Mouse (Mus musculus): ENCODE results near the gene Itpkb. TPM values are rescaled to one million over a fixed set of nuclear protein-coding genes. Genes with fewer than 3 reads are reported as not detected.

Itpkb gene
- polyA plus RNA-seq, 1 experiment from 2014 or later: 63.0 TPM

DNA sequence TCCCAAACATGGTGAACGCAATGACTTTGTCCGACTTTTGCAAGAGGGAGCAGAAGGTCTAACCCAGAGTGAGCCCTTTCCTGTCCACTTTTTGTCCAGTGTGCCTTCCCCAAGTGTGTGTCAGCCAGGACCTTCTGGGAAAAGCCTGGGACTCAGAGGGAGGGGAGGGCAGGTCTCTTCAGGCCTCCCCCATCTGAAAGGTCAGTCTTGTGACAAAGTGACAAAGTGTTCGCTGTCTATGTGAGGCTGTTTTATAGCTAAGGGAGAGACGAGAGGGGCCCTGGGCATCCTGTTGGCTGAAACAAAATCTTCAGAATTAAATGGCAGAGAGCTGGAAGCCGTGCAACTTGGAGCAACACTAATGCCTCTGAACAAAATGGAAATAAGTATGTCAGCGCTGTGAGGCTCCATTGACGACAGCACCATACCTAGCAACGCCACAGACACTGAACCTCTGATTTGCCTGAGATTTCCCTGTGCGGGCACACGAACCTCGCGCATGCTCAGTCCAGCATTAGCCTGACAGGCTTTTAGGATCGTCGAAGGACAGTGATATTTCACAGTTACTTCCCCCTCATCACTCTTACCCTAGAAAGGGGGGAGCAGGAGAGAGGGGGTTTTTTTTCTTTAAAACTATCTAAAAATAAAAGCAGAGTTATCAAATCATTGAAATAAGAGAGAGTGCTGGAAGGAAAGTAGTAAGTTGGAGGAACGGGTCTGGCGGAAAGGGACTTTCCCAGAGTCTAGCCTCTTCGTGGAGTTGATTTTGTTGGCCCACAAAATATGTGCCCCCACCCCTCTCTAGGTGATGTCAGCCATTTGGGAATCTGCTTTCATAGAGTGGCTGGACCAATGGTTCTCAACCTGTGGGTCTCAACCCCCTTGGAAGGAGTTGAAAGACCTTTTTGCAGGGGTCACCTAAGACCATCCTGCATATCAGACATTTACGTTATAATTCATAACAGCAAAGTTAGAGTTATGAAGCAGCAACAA lies 77.7 kb downstream of the Itpkb start:
- Histone ChIP-seq H3K27ac (no peak overlapping the region), H3K4me3 (ENCODE audit: inconsistent target) (no peak overlapping the region), H3K36me3 (ENCODE audit: inconsistent target) (no peaks in the 10 kb centered on the region), H3K79me2 (ENCODE audit: inconsistent target) (peaks cover 82% of the 10 kb centered on the region)
- 88% methylated on average over 18 of the region's 18 CpGs for WGBS (ENCODE audit: missing documents)

DNA sequence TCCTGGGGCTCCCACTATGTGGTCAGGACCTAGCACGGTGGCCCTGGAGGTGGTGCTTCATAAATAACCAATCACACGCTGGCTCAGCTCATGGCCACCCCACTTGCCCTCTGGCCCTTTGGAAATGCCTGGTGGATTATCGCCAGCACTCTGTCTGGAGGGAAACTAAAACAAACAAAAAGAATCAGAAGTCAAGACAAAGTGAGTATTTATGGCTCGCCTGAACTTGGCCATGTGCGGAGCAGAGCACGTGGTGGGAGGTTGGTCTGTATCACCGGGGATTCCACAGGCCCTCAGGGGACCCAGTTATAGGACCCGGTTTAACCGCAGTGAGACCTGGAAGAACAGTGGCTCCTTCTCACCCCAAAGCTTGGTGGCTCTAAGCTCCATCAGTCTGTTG lies 78.5 kb downstream of the Itpkb start:
- H3K36me3 ChIP-seq (ENCODE audit: inconsistent target): peaks cover 7% of the 10 kb centered on the region
- no peak overlapping the region for H3K4me3 ChIP-seq (ENCODE audit: inconsistent target)
- 88% methylated on average over 9 of the region's 9 CpGs for WGBS (ENCODE audit: missing documents)
- no peak overlapping the region for H3K27ac ChIP-seq
- peaks cover 80% of the 10 kb centered on the region for H3K79me2 ChIP-seq (ENCODE audit: inconsistent target)

DNA sequence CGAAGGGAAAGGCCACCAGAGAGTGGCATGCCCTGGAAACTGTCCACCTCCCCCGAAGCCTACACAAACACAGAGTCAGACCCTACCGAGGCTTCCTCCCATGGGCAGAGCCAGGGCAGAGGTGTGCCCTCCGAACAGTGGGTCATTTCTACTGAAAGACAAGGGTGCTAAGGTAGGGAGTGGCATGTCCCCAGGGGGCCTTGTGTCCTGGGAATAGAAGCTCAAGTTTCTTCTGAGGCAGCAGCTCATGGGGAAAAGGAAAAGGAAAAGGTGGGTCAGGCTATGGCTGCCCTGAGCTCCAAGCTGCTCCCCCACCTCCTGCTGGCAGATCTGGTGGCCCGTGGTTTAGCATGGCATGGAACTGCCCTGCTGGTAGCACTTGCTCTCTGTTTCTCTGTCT lies 79.5 kb downstream of the Itpkb start:
- 64% methylated on average over 5 of the region's 5 CpGs for WGBS (ENCODE audit: missing documents)
- Histone ChIP-seq H3K36me3 (ENCODE audit: inconsistent target) (peaks cover 15% of the 10 kb centered on the region), H3K79me2 (ENCODE audit: inconsistent target) (peaks cover 78% of the 10 kb centered on the region), H3K4me3 (ENCODE audit: inconsistent target) (no peak overlapping the region), H3K27ac (peak overlapping the region; percentile 8; the same call in 1 of the 2 replicates)

DNA sequence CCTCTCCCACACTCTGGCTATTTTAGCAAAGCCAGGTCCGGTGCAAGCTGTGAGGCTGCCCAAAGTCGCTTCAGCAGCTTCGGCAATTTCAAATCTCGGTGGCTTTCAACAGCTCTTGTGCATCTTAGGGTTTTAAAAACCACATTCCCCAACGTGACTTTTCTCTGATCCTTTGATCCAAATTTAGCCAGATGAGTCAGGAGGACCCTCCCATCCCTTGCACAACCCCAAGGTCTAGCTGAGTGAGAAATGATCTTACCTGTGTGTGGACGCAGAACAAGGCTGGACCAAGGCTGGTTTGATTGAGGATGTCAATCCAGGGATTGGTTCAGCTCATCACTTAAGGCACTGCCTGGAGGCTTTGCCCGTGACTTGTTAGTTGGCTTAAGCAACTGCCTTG lies 80.0 kb downstream of the Itpkb start:
- H3K79me2 ChIP-seq (ENCODE audit: inconsistent target): peaks cover 72% of the 10 kb centered on the region
- 0 out of 2 replicates have a peak overlapping the region, but pooled peaks have one; percentile 8 for H3K27ac ChIP-seq
- 53% methylated on average over 7 of the region's 7 CpGs for WGBS (ENCODE audit: missing documents)
- peaks cover 20% of the 10 kb centered on the region for H3K36me3 ChIP-seq (ENCODE audit: inconsistent target)
- no peak overlapping the region for H3K4me3 ChIP-seq (ENCODE audit: inconsistent target)

DNA sequence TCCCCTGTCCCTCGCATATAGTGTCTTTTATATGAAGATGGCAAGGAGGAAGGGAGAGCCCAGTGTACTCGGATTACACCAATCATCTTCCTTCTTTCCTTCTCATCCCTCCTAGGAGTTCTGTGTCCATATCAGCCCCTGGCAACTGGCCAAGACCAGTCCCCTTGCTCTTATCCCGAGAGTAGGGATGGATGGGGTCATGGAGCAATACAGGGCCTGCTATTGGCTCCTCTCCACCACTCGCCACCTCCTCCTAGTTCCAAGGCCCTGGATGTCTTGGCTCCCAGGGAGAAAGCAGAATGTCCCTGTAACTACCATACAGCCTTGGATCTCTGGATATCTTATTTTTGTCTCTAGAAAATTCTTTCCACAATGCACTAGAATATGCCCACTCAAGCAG lies 84.8 kb downstream of the Itpkb start:
- no peak overlapping the region for H3K27ac ChIP-seq
- peaks cover 39% of the 10 kb centered on the region; the same call in 1 of the 2 replicates for H3K79me2 ChIP-seq (ENCODE audit: inconsistent target)
- no peak overlapping the region for H3K4me3 ChIP-seq (ENCODE audit: inconsistent target)
- H3K36me3 ChIP-seq (ENCODE audit: inconsistent target): peaks cover 46% of the 10 kb centered on the region
- WGBS (ENCODE audit: missing documents): 83% methylated on average over 4 of the region's 4 CpGs

DNA sequence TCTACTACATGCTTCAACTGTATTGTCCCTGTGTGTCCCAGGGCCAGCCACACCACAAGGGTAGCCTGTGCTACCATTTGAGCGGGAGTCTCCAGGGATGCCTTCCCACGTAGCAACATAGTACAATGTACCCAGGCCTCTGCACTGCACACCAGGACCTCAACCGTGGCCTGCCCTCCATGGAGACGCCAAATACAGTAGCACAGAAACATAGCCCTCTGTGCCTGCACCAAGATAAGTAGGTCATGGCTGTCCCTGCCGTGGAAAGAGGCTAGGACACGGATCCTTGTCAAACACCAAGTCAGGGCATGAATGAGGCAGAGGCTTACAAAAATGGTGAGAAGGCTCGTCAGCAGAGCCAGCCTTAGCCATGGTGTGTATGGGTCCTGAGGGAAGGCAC lies 85.6 kb downstream of the Itpkb start:
- Histone ChIP-seq H3K79me2 (ENCODE audit: inconsistent target) (peaks cover 34% of the 10 kb centered on the region; the same call in 1 of the 2 replicates), H3K27ac (peak overlapping the region; percentile 61), H3K4me3 (ENCODE audit: inconsistent target) (no peak overlapping the region), H3K36me3 (ENCODE audit: inconsistent target) (peaks cover 51% of the 10 kb centered on the region)
- 91% methylated on average over 7 of the region's 7 CpGs for WGBS (ENCODE audit: missing documents)

DNA sequence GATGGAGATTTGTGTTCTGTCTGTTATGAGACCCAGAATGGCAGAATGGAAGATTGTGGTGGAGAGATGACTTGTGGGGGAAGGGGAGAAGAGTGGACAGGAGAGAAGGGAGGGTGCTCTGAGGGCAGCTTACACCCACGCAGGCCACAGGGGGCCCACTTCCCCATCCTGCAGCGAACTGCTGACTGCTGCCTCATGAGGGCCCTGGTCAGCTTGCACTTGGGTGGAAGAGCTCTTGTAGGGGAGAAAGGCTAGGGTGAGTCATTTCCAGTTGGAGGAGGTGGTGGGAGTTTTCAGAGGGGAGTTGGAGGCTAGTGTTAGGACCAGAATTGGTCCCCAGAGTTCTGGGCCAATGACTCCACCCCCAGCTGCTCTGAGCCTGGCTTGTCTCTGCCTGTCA lies 86.8 kb downstream of the Itpkb start:
- no peak overlapping the region for H3K4me3 ChIP-seq (ENCODE audit: inconsistent target)
- peak overlapping the region; percentile 61 for H3K27ac ChIP-seq
- H3K79me2 ChIP-seq (ENCODE audit: inconsistent target): peaks cover 21% of the 10 kb centered on the region; the same call in 1 of the 2 replicates
- peaks cover 51% of the 10 kb centered on the region for H3K36me3 ChIP-seq (ENCODE audit: inconsistent target)
- 7% methylated on average over 2 of the region's 2 CpGs for WGBS (ENCODE audit: missing documents)

DNA sequence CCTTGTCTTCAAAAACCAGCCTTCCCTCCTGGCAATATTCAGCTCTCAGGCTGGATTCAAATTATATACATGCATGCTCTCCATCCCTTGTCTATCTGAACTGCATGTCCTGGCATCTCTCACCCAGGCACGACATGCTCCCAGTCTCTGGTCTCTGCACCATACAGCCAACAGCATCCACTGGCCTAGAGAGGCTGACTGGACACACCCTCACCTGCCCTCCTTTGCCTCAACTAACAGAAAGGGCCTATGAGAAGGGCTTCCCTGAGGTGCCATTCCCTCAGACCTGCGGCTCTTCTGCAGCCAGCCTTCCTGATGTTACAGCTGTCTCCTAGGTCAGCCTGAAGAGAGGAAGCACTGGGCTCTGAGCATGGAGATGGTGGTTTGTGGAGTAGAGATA lies 88.8 kb downstream of the Itpkb start:
- Histone ChIP-seq H3K36me3 (ENCODE audit: inconsistent target) (peaks cover 41% of the 10 kb centered on the region), H3K79me2 (ENCODE audit: inconsistent target) (peaks cover 16% of the 10 kb centered on the region; the same call in 1 of the 2 replicates), H3K4me3 (ENCODE audit: inconsistent target) (no peak overlapping the region), H3K27ac (0 out of 2 replicates have a peak overlapping the region, but pooled peaks have one; percentile 2)
- WGBS (ENCODE audit: missing documents): 93% methylated on average over 2 of the region's 2 CpGs

DNA sequence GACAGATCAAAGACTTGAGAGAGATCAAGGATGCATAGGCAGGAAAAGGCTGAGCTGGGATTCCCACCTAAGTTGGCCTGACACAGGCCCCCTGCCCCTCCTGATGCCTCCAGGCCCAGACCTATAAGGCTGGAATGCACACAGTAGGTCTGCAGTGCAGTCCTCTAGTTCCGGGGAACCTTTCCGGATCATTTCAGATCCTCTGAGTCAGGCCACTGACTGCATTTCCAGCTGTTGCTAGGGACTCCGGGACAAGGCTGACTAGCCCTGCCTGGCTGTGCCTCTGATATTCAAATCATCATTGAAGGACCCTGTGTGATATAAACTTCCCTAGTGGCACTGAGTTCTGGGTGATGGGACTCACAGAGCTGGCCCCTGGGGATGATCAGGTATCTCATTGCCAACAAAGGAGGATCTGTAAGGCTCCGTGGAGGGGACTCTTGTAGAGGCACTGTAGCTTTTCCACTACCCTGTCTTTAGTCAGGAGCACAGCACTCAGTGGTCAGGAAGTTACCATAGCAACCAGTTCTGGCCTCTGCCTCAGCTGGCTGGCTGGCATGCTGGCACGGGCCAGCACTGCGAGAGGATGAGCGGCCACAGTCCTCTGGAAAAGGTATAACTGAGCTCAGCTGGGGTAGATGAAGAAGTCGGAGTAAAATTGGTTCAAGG lies 90.3 kb downstream of the Itpkb start:
- Histone ChIP-seq H3K4me3 (ENCODE audit: inconsistent target) (no peak overlapping the region), H3K27ac (peak overlapping the region; percentile 76; the same call in 1 of the 2 replicates), H3K36me3 (ENCODE audit: inconsistent target) (peaks cover 28% of the 10 kb centered on the region), H3K79me2 (ENCODE audit: inconsistent target) (peaks cover 16% of the 10 kb centered on the region; the same call in 1 of the 2 replicates)
- 92% methylated on average over 6 of the region's 8 CpGs for WGBS (ENCODE audit: missing documents)

DNA sequence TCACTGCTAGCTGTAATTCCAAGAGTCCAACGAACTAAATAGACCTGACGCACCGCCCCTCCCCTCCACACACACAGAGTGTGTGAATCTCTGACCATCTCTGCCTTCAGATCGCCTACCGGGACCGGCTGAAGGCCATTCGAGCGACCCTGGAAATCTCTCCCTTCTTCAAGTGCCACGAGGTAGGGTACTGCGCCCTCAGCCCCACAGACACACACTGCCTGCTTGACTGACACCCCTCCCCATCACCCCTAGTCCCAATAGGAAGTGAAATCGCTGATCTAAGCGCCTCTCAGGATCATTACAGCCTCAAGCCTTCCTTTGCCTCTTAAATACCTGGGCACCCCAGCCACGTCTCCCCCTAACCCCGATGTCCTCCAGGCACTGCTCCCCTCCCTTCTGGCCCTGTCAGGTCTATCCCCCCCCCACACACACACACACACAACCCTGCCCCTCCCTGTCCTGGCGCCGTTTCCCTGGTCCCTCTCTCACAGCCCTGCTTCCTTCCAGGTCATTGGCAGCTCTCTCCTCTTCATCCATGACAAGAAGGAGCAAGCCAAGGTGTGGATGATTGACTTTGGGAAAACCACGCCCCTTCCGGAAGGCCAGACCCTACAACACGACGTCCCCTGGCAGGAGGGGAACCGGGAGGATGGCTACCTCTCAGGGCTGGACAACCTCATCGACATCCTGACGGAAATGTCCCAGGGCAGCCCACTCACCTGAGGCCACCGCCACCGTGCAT lies 91.1 kb downstream of the Itpkb start:
- H3K79me2 ChIP-seq (ENCODE audit: inconsistent target): peaks cover 16% of the 10 kb centered on the region; the same call in 1 of the 2 replicates
- no peak overlapping the region for H3K4me3 ChIP-seq (ENCODE audit: inconsistent target)
- peaks cover 22% of the 10 kb centered on the region for H3K36me3 ChIP-seq (ENCODE audit: inconsistent target)
- H3K27ac ChIP-seq: peak overlapping the region; percentile 76
- WGBS (ENCODE audit: missing documents): 87% methylated on average over 24 of the region's 25 CpGs

DNA sequence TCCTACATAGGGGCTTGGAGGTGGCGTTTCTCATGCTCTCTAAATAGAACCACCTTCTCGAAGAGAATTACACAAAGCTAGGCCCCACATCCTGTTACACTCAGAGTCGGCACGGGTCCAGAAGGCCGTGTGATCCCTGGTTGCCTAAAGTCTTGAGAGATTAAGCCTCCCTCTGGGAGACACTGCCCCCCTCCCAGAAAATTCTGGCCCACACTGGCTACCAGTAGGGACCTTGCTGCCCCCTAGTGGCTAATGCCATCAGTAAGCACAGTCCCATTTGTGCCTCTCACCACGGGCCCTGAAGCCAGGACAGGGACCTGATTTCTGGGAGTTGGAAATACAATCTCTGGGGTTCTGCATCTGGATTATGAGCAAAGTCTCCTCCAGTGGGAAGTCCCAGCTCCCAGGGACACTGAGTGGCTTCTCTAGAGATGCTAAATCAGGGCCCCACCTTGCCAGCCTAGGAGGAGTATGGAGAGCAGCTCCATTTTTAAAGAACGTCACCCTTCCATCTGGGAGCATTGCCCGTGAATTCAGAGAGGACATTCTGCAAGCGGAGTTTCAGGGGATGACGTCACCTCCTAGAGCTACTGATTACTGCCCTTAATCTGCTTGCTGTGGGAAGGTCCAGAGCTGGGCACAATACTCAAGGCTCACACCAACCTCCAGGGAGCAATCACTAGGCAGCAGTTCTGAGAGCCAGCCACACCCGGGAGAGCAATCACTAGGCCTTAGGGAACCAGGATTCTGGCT lies 92.0 kb downstream of the Itpkb start:
- H3K79me2 ChIP-seq (ENCODE audit: inconsistent target): peaks cover 16% of the 10 kb centered on the region; the same call in 1 of the 2 replicates
- no peak overlapping the region for H3K4me3 ChIP-seq (ENCODE audit: inconsistent target)
- peaks cover 22% of the 10 kb centered on the region for H3K36me3 ChIP-seq (ENCODE audit: inconsistent target)
- peak overlapping the region; percentile 76 for H3K27ac ChIP-seq
- 35% methylated on average over 10 of the region's 11 CpGs for WGBS (ENCODE audit: missing documents)

DNA sequence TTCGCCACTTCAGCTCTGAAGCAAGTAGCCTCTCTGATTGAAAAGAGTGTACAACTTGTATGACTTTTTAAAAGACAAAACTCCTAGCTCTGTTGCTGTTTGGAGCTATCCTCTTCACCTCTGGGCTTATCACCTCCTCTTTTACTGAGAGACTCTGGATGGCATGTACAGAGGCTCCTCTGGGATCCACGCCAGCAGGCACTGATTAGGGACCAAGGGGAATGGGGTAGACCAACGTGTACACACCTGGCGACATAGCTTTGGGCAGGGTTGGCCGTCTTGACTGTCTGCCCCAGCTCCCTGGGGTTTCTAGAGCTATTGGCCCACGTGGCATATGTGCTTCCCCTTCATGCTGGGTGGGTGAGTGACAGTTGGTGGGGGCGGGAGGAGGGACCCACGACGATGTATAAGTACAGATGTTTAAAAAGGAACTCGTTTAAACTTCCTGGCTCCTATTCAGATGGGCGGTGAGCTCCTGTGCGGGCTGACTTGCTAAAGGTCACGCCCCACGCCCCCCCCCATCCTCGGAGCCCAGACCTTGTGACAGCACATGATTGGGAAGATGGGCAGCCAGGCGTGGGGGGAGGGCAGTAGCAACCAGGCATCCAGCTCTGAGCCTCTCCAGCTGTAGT lies 92.8 kb downstream of the Itpkb start:
- 15% methylated on average over 16 of the region's 16 CpGs for whole genome bisulfite sequencing (ENCODE audit: missing documents)
- Histone ChIP-seq H3K36me3 (ENCODE audit: inconsistent target) (peaks cover 21% of the 10 kb centered on the region), H3K79me2 (ENCODE audit: inconsistent target) (peaks cover 11% of the 10 kb centered on the region; the same call in 1 of the 2 replicates), H3K4me3 (ENCODE audit: inconsistent target) (no peak overlapping the region), H3K27ac (peak overlapping the region; percentile 76)

DNA sequence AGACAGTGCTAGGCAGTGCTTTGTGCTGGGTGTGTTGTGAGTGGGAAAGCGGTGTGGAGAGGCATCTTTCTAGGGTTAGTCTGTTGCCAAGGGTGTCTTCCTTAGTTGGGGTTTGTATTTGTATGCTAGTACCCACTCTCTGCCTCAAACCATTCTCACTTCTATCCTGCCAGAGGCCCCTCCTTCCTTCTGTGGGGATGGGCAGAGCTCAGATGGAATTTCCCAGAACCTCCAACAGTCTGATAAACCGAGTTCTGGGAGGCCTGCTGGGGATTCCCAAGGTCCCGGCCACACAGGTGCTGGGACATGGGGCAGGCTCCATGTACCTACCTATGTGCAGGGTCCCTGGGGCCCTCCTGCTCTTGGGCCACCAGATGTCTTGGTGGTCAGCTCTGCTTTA lies 93.6 kb downstream of the Itpkb start:
- Histone ChIP-seq H3K27ac (peak overlapping the region; percentile 76), H3K36me3 (ENCODE audit: inconsistent target) (peaks cover 13% of the 10 kb centered on the region), H3K4me3 (ENCODE audit: inconsistent target) (no peak overlapping the region), H3K79me2 (ENCODE audit: inconsistent target) (peaks cover 5% of the 10 kb centered on the region; the same call in 1 of the 2 replicates)
- WGBS (ENCODE audit: missing documents): 86% methylated on average over 2 of the region's 3 CpGs
